Mouse (Mus musculus) lung, adult 2 months (tissue): Measurements from ENCODE around the gene Aen. TPM values are rescaled to one million over a fixed set of nuclear protein-coding genes. Genes with fewer than 3 reads are reported as not detected.

ENCODE experiments used
- DNase-seq: peaks from one replicate; pipeline ENCODE4 v3.0.0; 2022
- H3K4me1 ChIP-seq: fragments of 200-500 bp; 2 replicates; pipeline ENCODE4 v1.6.1; 2011; ENCODE audit warnings: low read length; ENCODE audit not compliant: control insufficient read depth, insufficient read depth
- H3K4me3 ChIP-seq: fragments of 200-500 bp; replicated peaks from 2 replicates; pipeline ENCODE3; 2011; ENCODE audit warnings: low read depth, mild to moderate bottlenecking, control low read depth, low read length; ENCODE audit errors: extremely low read depth
- CTCF ChIP-seq: fragments of 200-500 bp; IDR thresholded peaks from 2 replicates; pipeline ENCODE4 v1.5.1; 2011; ENCODE audit warnings: mild to moderate bottlenecking, low read length, control low read depth; ENCODE audit not compliant: insufficient read depth
- POLR2A ChIP-seq: fragments of 200-500 bp; IDR thresholded peaks from 2 replicates; pipeline ENCODE4 v1.6.1; 2011; ENCODE audit warnings: low read depth, mild to moderate bottlenecking, control low read depth, low read length, borderline replicate concordance; ENCODE audit errors: extremely low read depth
- WGBS: fragments of 180-500 bp; shearing (Covaris S2); methylation state at CpG from one replicate; pipeline ENCODE4 v1.1.7; 2018; 5-methylcytosine and 5-hydroxymethylcytosine counted together
- polyA plus RNA-seq: library from polyadenylated mRNA; depleted of rRNA; stranded (reverse); fragments of >200 nt; gene quantifications from 2 replicates; pipeline ENCODE4 v1.2.3, GENCODE M21; 2012

The Aen gene
- polyA plus RNA-seq, 1 experiment, result 17.1 TPM

- Histone ChIP-seq H3K4me3 (no peak overlapping the region), H3K4me1 (peaks cover 8% of the 10 kb centered on the region)
- WGBS, result 75% methylated on average over 10 of the region's 10 CpGs
- no peak for TF ChIP-seq CTCF
- no peak for TF ChIP-seq POLR2A
- no peak for DNase-seq
These were observed 1.7 kb upstream of the Aen start for GRCm38 (mm10) chr7:78893917-78894316.

- H3K4me3 ChIP-seq, result peak overlapping the region; percentile 47
- WGBS, result 51% methylated on average over 13 of the region's 13 CpGs
- peaks cover 8% of the 10 kb centered on the region for H3K4me1 ChIP-seq
- DNase-seq, result no peak
- TF ChIP-seq POLR2A (no peak), CTCF (no peak)
These were observed 517 bp upstream of the Aen start for GRCm38 (mm10) chr7:78895021-78895652.

- no peak for DNase-seq
- 93% methylated on average over 3 of the region's 3 CpGs for WGBS
- TF ChIP-seq CTCF (no peak), POLR2A (no peak)
- H3K4me1 ChIP-seq, result peaks cover 8% of the 10 kb centered on the region
- no peak overlapping the region for H3K4me3 ChIP-seq
These were observed 1.9 kb downstream of the Aen start for GRCm38 (mm10) chr7:78897567-78897966.

- TF ChIP-seq POLR2A (no peak), CTCF (no peak)
- 79% methylated on average over 6 of the region's 6 CpGs for WGBS
- no peak for DNase-seq
- Histone ChIP-seq H3K4me1 (peaks cover 4% of the 10 kb centered on the region; the same call in 1 of the 2 replicates), H3K4me3 (no peak overlapping the region)
These were observed 7.7 kb downstream of the Aen start for GRCm38 (mm10) chr7:78903174-78903870.

- TF ChIP-seq POLR2A (no peak), CTCF (no peak)
These were observed 8.5 kb downstream of the Aen start for GRCm38 (mm10) chr7:78904175-78904574.

GRCm38 (mm10) chr7:78909026-78909425, 13.4 kb downstream of the Aen start:
- 89% methylated on average over 6 of the region's 6 CpGs for WGBS
- Histone ChIP-seq H3K4me3 (no peak overlapping the region), H3K4me1 (peaks cover 8% of the 10 kb centered on the region)
- no peak for TF ChIP-seq POLR2A
- TF ChIP-seq CTCF, result no peak
- DNase-seq, result no peak

More at GRCm38 (mm10) chr7:78904175-78904574, 8.5 kb downstream of the Aen start:
- no peak overlapping the region for H3K4me3 ChIP-seq
- 71% methylated on average over 2 of the region's 2 CpGs for WGBS
- no peak for DNase-seq
- peaks cover 4% of the 10 kb centered on the region; the same call in 1 of the 2 replicates for H3K4me1 ChIP-seq

GRCm38 (mm10) chr7:78910336-78911098, 14.9 kb downstream of the Aen start:
- Histone ChIP-seq H3K4me1 (peaks cover 18% of the 10 kb centered on the region), H3K4me3 (no peak overlapping the region)
- DNase-seq, result no peak
- WGBS, result 54% methylated on average over 6 of the region's 6 CpGs
- TF ChIP-seq CTCF, result no peak
- no peak for TF ChIP-seq POLR2A

GRCm38 (mm10) chr7:78911209-78911608, 15.6 kb downstream of the Aen start:
- Histone ChIP-seq H3K4me1 (peaks cover 18% of the 10 kb centered on the region), H3K4me3 (no peak overlapping the region)
- 86% methylated on average over 4 of the region's 4 CpGs for WGBS
- no peak for TF ChIP-seq CTCF
- no peak for TF ChIP-seq POLR2A
- DNase-seq, result no peak

GRCm38 (mm10) chr7:78912253-78912973, 16.8 kb downstream of the Aen start:
- H3K4me3 ChIP-seq, result peak overlapping the region; percentile 43
- no peak for DNase-seq
- WGBS, result 11% methylated on average over 20 of the region's 20 CpGs
- TF ChIP-seq POLR2A (no peak), CTCF (no peak)
- H3K4me1 ChIP-seq, result peaks cover 18% of the 10 kb centered on the region
